Mouse (Mus musculus) cerebellum, postnatal 14 days (tissue): ENCODE results near the gene Cpxm1.

Experiments used
- DNase-seq, 2 experiments: peaks; one replicate each; pipeline ENCODE4 v3.0.0; 2021; ENCODE audit warnings: mixed read lengths in 2 of 2

Cpxm1 gene

GRCm38 (mm10) chr2:130397186-130397985, at the start of gene Cpxm1:
Gene Cpxm1, minus strand, starts transcription at chr2:130397574.
- peak; percentile 19 to 21 for DNase-seq

DNA sequence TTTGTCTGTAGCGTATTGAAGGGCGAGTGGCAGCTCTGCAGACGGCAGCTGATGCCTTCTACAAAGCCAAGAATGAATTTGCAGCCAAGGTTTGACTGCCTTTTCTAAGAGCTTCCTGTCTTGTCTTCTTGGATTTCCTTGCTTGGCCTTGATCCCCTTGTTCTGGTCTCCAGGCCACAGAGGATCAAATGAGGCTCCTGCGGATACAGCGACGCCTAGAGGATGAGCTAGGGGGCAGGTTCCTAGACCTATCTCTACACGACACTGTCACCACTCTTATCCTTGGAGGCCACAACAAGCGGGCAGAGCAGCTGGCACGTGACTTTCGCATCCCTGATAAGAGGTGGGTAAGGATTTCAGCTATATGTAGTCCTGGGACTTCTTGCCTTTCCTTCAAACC, 44.8 kb upstream of the Cpxm1 start:
- no peak for DNase-seq

DNA sequence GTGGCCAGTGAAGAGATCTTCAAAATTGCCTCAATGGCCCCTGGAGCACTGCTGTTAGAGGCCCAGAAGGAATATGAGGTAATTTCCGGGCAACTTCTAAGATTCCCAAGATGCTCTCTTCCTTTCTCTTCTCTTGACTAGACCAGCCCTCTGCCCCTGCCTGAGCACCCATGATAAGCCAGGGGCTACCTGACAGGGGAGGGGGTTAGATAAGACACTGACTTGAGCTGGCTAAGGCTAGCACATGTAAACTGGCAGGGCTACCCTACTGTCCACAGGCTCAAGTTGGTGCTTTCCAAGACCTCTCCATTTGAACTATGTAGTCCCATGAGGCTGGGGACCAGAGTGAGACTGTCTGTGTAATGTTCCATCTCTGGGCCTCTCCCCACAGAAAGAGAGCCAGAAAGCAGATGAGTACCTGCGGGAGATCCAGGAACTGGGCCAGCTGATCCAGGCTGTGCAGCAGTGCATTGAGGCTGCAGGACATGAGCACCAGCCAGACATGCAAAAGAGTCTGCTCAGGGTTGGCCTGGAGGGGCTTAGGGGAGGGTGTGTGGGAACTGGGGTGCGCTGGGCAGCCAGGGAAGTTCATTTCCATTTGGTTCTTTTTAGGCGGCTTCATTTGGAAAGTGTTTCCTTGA, 42.6 kb upstream of the Cpxm1 start:
- peak; percentile 43 to 50 for DNase-seq

DNA sequence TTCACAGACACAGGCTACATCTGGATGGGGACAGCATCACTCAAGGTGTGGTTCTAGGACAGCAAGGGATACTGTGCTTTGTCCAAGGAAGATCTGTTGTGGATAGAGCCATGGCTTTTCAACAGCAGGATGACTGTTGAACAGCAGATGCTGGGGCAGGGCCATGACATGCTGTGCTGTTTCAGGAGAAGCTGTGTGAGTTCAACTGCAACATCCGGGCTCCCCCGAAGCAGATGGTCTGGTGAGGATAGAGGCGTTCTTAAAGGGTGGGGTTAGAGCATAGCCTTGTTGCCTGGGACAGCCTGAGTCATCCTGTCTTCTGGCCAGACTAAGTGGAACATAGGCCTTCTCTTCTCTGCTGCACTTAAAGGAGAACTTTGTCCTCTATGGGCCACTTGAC, 41.5 kb upstream of the Cpxm1 start:
- DNase-seq: no peak

GRCm38 (mm10) chr2:130436769-130437168, 39.4 kb upstream of the Cpxm1 start:
- no peak for DNase-seq

GRCm38 (mm10) chr2:130433152-130433551, 35.8 kb upstream of the Cpxm1 start:
- peak; percentile 74 to 76 for DNase-seq

DNA sequence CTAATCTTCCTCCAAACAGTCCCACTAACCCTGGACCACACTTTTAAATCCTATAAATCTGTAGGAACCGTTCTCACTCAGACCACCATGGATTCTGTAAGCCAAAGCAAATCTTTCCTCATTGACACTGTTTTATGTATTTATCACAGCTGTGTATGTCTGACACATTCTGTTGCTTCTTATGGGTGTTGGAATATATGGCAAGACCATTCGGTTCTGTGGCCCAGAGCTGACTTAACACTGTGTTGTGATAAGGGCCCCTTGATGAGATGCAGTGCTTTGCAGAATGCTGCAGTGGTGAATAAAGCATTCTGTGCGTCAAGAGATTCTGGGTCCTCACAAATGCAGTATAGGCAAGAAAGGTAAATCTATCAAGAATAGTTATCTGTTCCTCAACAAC, 34.8 kb upstream of the Cpxm1 start:
- no peak for DNase-seq

GRCm38 (mm10) chr2:130430484-130430883, 33.1 kb upstream of the Cpxm1 start:
- no peak for DNase-seq

DNA sequence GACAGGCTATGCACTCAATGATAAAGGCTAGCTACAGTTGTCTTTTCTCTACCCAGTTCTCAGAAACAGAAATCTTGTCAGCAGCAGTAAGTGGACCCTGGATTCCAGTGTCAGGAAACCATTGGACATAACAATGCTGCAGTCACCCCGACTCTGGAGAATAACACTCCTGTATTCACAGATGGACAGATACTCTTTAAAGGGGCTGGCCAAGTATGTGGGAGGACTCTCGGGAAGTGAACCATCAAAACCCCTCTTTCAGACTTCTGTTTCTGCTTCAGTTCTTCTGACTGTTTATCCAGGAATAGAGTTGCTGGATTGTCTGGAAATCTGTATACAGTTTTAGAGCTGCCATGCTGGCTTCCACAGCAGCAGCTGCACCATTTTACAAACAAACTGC, 32.5 kb upstream of the Cpxm1 start:
- no peak for DNase-seq

DNA sequence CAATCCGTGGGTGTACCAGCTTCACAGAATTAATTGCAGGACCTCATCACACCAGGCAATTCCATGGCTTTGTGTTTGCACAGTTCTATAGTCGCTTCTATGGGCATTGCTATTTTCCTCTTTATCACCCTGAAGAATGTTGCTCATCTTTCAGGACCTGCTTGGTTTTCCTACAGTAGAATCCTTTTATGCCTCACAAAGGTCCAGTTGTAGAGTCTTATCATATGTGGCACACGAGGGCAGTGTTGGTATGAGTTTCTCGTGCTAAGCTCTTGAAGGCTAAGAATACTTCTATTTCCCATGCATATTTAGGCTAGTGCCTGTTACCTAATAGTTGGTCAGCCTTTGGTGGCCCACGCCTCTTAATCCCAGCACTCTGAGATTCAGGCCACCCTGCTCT, 27.7 kb upstream of the Cpxm1 start:
- DNase-seq: peak in 1 of 2 experiments; percentile 37

DNA sequence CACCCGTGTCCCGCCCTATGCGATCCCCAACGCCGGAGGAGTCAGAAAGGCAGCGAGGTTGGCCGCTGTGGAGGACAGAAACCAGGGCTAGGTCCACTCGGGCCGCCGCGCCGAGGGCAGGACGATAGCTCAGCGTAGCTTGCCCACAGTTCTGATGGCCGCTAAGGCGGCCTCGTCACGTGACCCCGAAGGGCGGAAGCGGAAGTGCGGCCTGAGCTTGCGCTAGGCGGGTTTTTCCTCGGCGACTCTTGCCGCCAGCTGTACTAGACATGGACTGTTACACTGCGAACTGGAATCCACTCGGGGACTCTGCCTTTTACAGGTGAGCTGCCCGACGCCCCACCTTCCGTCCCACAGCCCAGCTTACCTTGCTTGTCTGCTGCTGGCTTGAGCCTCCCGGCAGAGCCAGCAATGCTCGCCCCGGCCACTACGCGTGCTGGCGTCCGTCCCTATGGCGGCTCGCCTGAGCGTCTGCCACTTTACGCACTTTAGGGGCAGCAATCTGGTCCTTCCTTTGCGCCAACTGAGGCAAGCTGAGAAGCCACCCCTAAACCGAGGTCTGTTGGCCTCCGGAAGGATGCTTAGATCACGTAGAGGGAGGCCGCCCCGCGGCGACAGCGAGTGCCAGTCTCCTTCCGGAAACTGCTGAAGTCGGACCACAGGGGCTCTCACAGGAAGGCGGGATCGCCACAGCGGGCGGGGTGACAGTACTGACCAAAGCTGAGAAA, 26.9 kb upstream of the Cpxm1 start, which contains the start of the genes Vps16 and Pced1a:
Vps16 (plus strand) TSS at position 214 of the 728 bp plus-strand sequence.
Pced1a (minus strand) TSS at position 576 of the 728 bp plus-strand sequence.
- DNase-seq: peak; percentile 95

GRCm38 (mm10) chr2:130423397-130424125, 26.2 kb upstream of the Cpxm1 start:
- DNase-seq: peak; percentile 91 to 92

DNA sequence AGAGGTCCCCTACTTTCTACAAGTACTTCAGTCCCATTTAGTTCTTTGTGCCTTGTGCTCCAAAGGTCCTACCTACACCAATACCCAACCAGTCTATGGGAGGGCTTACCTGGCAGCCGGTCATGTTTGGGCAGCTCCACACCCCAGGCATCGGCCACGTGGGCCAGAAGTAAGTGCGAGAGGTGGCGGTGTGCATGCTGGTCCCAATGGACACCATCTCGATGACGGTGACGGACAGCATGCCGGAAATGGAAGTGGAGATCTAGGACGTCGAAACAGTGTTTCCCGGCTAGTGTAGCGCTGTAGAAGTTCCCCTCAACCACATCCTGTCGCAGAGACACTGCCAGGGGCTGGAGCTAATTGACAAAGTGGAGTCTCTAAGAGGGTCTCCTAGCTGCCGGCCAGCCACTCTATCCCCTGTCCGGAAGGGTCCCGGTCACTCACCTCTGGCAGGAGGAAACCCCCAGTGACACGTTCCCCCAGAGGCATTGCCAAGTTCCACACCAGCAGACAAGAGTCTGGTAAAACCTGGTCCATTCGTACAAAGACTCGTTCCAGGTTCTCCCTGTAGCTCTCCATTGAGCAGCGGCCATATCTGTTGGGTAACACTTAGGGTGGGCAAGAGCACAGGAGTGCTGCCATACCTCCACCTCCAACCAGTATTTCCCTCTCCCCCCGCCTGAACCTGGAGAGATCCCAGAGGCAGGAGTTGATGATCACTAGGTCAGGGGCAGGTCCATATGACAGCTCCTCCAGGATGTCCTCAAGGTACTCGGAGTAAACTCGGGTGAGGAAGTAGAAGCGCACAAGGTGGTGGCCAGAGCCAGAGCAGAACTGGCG, 24.6 kb upstream of the Cpxm1 start:
- no peak for DNase-seq

DNA sequence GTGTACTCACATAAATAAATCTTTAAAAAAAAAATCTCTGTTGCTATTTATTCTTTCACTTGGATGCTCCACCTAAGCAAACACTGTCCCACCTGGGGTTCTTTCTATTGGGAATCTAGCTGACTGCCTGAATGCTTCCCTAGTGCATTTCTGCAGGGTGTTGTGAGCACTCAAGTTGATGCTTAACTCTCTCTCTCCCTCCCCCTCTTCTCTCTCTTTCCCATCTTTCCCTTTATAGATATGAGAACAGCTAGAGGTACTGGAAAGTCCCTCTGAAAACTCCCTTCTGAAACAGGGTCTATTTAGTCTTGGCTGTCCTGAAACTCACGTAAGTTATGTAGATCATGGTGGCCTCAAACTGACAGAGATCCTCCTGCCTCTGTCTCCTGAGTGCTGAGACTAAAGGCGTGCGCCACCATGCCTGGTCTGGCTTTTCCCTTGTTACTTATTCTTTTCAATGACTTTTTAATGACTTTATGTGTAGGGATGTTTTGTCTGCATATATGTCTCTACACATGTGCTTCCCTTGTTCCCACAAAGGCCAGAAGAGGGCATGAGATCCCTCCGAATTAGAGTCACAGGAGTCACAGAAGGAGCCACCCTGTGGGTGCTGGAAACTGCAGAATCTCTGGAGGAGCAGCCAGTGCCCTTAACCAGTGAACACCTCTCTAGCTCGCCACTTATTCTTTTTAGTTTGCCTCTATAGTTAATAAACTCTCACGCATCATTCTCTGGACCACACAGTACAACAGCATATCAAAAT, 16.9 kb upstream of the Cpxm1 start:
- no peak for DNase-seq

DNA sequence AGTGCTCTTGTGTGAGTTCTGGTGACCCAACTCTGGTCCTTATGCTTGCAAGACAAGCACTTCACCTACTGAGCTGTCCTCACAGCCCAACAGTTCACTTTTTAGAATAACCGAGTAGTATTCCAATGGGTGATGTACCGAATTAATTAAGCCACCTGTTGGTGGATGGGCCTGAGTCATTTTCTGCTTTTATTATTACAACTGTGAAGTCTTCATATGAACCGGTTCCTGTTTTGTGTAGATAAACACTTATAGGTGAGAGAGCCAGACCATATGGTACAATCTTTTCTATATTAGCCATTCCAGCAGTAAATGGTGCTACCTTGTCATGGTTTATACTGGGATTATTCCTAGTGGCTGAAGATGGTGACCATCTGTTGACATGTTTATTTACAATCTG, 15.4 kb upstream of the Cpxm1 start:
- no peak for DNase-seq

DNA sequence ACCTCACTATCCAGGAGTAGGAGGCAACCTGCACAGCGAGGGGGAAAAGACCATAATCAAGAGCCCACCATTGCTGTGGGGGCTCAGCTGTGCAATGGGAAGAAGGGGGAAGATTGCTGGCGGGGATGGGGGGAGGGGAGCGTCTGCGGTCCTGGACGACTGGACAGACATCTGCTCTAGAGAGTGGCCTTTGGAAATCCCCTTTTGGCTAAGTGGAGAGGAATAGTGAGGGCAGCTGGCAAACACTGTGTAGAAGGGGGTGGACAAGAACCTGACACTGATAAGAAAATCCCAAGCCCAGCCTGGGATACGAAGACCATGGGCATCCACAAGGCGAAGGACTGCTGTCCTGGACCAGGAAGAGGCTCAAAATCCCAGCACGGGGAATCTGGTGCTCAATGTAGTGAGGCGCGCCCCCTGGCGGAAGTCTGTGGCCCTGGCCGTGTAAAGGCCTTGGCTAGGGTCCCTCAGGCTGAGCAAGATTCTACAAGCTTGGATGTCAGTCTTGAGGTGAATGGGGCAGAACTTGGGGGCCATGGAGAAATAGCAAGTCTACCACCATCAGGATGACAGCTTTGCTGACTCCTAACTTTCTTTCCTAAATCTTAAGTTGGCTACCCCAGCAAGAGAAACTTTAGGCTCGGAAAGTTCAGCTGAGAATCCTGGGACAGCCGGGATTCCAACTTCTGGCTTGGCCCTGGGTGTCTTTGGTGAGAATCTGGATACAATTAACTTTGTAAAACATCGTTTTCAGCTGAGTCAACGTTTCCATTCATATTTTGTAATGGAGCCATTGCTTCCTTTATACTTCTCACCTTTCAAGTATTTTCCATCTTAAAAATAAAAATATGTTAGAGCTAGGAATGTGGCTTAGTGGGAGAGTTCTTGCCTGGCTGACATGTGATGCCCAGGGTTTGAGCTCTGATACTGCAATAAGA, 14.5 kb upstream of the Cpxm1 start:
- peak; percentile 90 to 95 for DNase-seq

DNA sequence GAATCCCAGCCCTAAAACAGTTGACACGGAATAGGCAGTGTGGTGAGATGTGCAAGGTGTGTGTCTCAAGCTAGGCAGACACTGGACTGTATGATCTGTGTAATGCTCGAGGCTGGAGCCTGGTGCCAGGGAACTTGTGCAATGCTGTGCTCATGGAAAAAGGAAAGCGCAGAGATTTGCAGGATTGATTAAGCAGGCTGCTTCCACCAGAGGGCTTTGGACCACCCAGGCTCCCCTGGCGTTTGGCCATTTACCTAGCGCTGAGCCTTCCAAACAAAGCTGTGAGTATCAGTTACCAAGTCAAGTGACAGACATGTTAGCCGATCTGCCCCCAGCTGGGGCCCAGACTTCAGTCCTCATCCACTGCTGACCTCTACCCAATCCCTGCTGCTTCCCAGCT, 10.8 kb upstream of the Cpxm1 start:
- DNase-seq: peak; percentile 24 to 35

GRCm38 (mm10) chr2:130406178-130406577, 8.8 kb upstream of the Cpxm1 start, which contains the start of gene Tmem239:
Gene Tmem239, plus strand, starts transcription at chr2:130406478.
- no peak for DNase-seq

- DNase-seq: no peak
Observed at GRCm38 (mm10) chr2:130404939-130405338, 7.6 kb upstream of the Cpxm1 start, which contains the start of the genes Gm28372 and 1700020A23Rik. Gene Gm28372, plus strand, starts transcription at chr2:130405239. Gene 1700020A23Rik, plus strand, starts transcription at chr2:130405259.

GRCm38 (mm10) chr2:130401891-130402290, 4.5 kb upstream of the Cpxm1 start:
- DNase-seq: no peak
